Mouse (Mus musculus): ENCODE measurements around the gene Slco1a6. TPM values are rescaled to one million over a fixed set of nuclear protein-coding genes. Genes with fewer than 3 reads are reported as not detected.

Gene Slco1a6
- polyA plus RNA-seq, 1 experiment from 2014 or later = not detected

Other genes starting within 250 kb of the Slco1a6 start
- not detected in 2 replicates for gene Gm6614, start 197.1 kb downstream of the Slco1a6 start, polyA plus RNA-seq (2015; fragmentation: Nextera tagmentation; extraction: Ambion mirVana)
- gene Iapp, start 89.9 kb upstream of the Slco1a6 start, polyA plus RNA-seq (2015; fragmentation: Nextera tagmentation; extraction: Ambion mirVana) = 54.1 and 76.2 TPM in 2 replicates
- not detected in 2 replicates for gene Slco1a5, start 114.5 kb upstream of the Slco1a6 start, polyA plus RNA-seq (2015; fragmentation: Nextera tagmentation; extraction: Ambion mirVana)
- gene Pyroxd1, start 137.1 kb upstream of the Slco1a6 start, polyA plus RNA-seq (2015; fragmentation: Nextera tagmentation; extraction: Ambion mirVana) = 14.1 and 15.8 TPM in 2 replicates
- gene Recql, start 178.6 kb upstream of the Slco1a6 start, polyA plus RNA-seq (2015; fragmentation: Nextera tagmentation; extraction: Ambion mirVana) = 17.5 and 23.2 TPM in 2 replicates
- 67.4 and 81.8 TPM in 2 replicates for gene Golt1b, start 178.7 kb upstream of the Slco1a6 start, polyA plus RNA-seq (2015; fragmentation: Nextera tagmentation; extraction: Ambion mirVana)
- gene Spx, start 204.9 kb upstream of the Slco1a6 start, polyA plus RNA-seq (2015; fragmentation: Nextera tagmentation; extraction: Ambion mirVana) = 0.25 and 0.27 TPM in 2 replicates

Data from intestine, embryonic 15.5 days (tissue).